Comparison of ENCODE assay signal across 14 mouse cellular contexts in the genomic region with DNA sequence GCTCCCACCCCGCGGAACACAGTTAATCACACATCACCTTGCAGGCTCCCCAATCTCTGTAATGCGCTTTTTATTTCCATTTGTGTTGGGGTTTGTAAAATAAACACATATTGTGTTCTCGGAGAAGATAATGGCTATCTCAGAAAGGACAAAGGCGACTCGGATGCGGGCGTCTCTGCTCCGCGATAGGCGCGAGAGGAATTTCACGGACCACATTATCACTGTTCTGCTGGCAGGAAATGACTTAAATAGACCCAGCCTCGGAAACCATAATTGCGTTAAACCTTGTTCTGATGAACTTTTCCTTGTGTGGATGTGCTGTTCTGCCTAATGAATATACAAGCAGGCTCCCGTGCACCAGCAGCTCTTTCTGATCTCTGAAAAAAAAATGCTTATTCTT.
DNase-seq lines count a peak whose midpoint lies in the region; ATAC-seq and TF ChIP-seq lines count a peak whose summit lies in the region.
"Had no signal": no experiment of that assay in that cellular context is flagged by ENCODE, and none has a peak within 500 bp of the region (broad histone marks: within the 10 kb centered on the region; RNA-seq: fewer than 3 reads in every experiment).

No protein-coding gene starts in this region.

- no peak overlapping the region for H3K9ac ChIP-seq in forebrain, embryonic 13.5 days
- no peak overlapping the region for H3K9ac ChIP-seq in forebrain, embryonic 11.5 days (ENCODE audit: low read length)
- no peak overlapping the region for H3K9ac ChIP-seq in hindbrain, embryonic 13.5 days
- H3K9ac ChIP-seq in hindbrain, embryonic 11.5 days (ENCODE audit: low read depth, low read length) = no peak overlapping the region
- H3K9ac ChIP-seq in hindbrain, embryonic 16.5 days (ENCODE audit: low read depth, low read length) = no peak overlapping the region
- H3K9ac ChIP-seq in neural tube, embryonic 15.5 days (replicated peaks) = no peak overlapping the region
- no peak overlapping the region for H3K9ac ChIP-seq in stomach, postnatal 0 days (ENCODE audit: low read length)
- H3K9ac ChIP-seq: limb, embryonic 13.5 days had no signal

- 0 out of 2 replicates have a peak overlapping the region, but pooled peaks have one; percentile 44 for H3K27ac ChIP-seq in forebrain, embryonic 13.5 days
- H3K27ac ChIP-seq in forebrain, embryonic 11.5 days (ENCODE audit: low read depth, low read length) = no peak overlapping the region
- H3K27ac ChIP-seq in hindbrain, embryonic 13.5 days = peak overlapping the region; percentile 58
- no peak overlapping the region for H3K27ac ChIP-seq in hindbrain, embryonic 11.5 days (ENCODE audit: low read depth, low read length)
- no peak overlapping the region for H3K27ac ChIP-seq in hindbrain, embryonic 16.5 days (ENCODE audit: low read depth, low read length)
- H3K27ac ChIP-seq in neural tube, embryonic 15.5 days (replicated peaks) = no peak overlapping the region
- H3K27ac ChIP-seq in stomach, postnatal 0 days (replicated peaks) = no peak overlapping the region
- H3K27ac ChIP-seq: limb, embryonic 13.5 days had no signal

- TF ChIP-seq EP300 in stomach, postnatal 0 days (optimal IDR thresholded peaks at IDR 0.05) = no peak

- DNase-seq in forebrain, embryonic 11.5 days (ENCODE audit: low spot score) = no peak
- DNase-seq in hindbrain, embryonic 11.5 days (ENCODE audit: low spot score) = no peak
- DNase-seq in adrenal gland, adult (ENCODE audit: inconsistent age in 2 of 2, low spot score in 1 of 2) = no peak
- no peak for DNase-seq in stomach, postnatal 0 days (ENCODE audit: low spot score)
- DNase-seq: gastrocnemius, postnatal 10 days; kidney, adult 8-10 months; kidney, postnatal 36 days; lung, postnatal 10 days had no signal

- peak overlapping the region; percentile 5; the same call in 1 of the 2 replicates for H3K4me2 ChIP-seq in forebrain, embryonic 13.5 days
- no peak overlapping the region for H3K4me2 ChIP-seq in forebrain, embryonic 11.5 days (ENCODE audit: low read depth, low read length, severe bottlenecking)
- peak overlapping the region; percentile 15; the same call in 1 of the 2 replicates for H3K4me2 ChIP-seq in hindbrain, embryonic 13.5 days
- no peak overlapping the region for H3K4me2 ChIP-seq in hindbrain, embryonic 11.5 days (replicated peaks; ENCODE audit: low read depth, low read length)
- H3K4me2 ChIP-seq in hindbrain, embryonic 16.5 days (ENCODE audit: low read length) = 0 out of 2 replicates have a peak overlapping the region, but pooled peaks have one; percentile 16
- H3K4me2 ChIP-seq in neural tube, embryonic 15.5 days = peak overlapping the region; percentile 28
- no peak overlapping the region for H3K4me2 ChIP-seq in stomach, postnatal 0 days (replicated peaks; ENCODE audit: low read depth)
- H3K4me2 ChIP-seq: limb, embryonic 13.5 days had no signal

- ATAC-seq in forebrain, embryonic 13.5 days = no peak
- ATAC-seq in forebrain, embryonic 11.5 days (replicated peaks; ENCODE audit: low FRiP score) = no peak
- no peak for ATAC-seq in hindbrain, embryonic 13.5 days (ENCODE audit: low FRiP score)
- no peak for ATAC-seq in hindbrain, embryonic 11.5 days (ENCODE audit: low FRiP score)
- ATAC-seq in hindbrain, embryonic 16.5 days = no peak
- ATAC-seq in neural tube, embryonic 15.5 days (ENCODE audit: low FRiP score) = no peak
- no peak for ATAC-seq in stomach, postnatal 0 days (ENCODE audit: low FRiP score, low TSS enrichment)
- ATAC-seq: inflammation-experienced regulatory T-cells, adult 6 months had no signal

- no peak overlapping the region for H3K4me3 ChIP-seq in forebrain, embryonic 13.5 days
- no peak overlapping the region for H3K4me3 ChIP-seq in forebrain, embryonic 11.5 days (ENCODE audit: low read depth, low read length)
- no peak overlapping the region for H3K4me3 ChIP-seq in hindbrain, embryonic 13.5 days
- no peak overlapping the region for H3K4me3 ChIP-seq in hindbrain, embryonic 11.5 days (ENCODE audit: low read depth, low read length)
- H3K4me3 ChIP-seq in hindbrain, embryonic 16.5 days (ENCODE audit: low read length) = no peak overlapping the region
- H3K4me3 ChIP-seq in neural tube, embryonic 15.5 days (replicated peaks) = no peak overlapping the region
- no peak overlapping the region for H3K4me3 ChIP-seq in stomach, postnatal 0 days (ENCODE audit: low read depth, low read length)
- H3K4me3 ChIP-seq: limb, embryonic 13.5 days had no signal

- 59% methylated on average over 16 of the region's 16 CpGs for WGBS in forebrain, embryonic 13.5 days
- WGBS in forebrain, embryonic 11.5 days = 79% methylated on average over 16 of the region's 16 CpGs
- 62% methylated on average over 16 of the region's 16 CpGs for WGBS in hindbrain, embryonic 13.5 days
- WGBS in hindbrain, embryonic 11.5 days = 68% methylated on average over 16 of the region's 16 CpGs
- 48% methylated on average over 16 of the region's 16 CpGs for WGBS in hindbrain, embryonic 16.5 days
- 36% methylated on average over 16 of the region's 16 CpGs for WGBS in neural tube, embryonic 15.5 days
- 71% methylated on average over 16 of the region's 16 CpGs for WGBS in stomach, postnatal 0 days

- no peaks in the 10 kb centered on the region for H3K36me3 ChIP-seq in forebrain, embryonic 13.5 days (ENCODE audit: poor library complexity, severe bottlenecking)
- no peaks in the 10 kb centered on the region for H3K36me3 ChIP-seq in forebrain, embryonic 11.5 days (ENCODE audit: control insufficient read depth, insufficient read depth, low read length)
- no peaks in the 10 kb centered on the region for H3K36me3 ChIP-seq in hindbrain, embryonic 13.5 days
- no peaks in the 10 kb centered on the region for H3K36me3 ChIP-seq in hindbrain, embryonic 11.5 days (ENCODE audit: control insufficient read depth, insufficient read depth, low read length)
- no peaks in the 10 kb centered on the region for H3K36me3 ChIP-seq in hindbrain, embryonic 16.5 days (ENCODE audit: control insufficient read depth, insufficient read depth, low read length)
- no peaks in the 10 kb centered on the region for H3K36me3 ChIP-seq in neural tube, embryonic 15.5 days
- H3K36me3 ChIP-seq in stomach, postnatal 0 days (ENCODE audit: control insufficient read depth, insufficient read depth, low read length) = no peaks in the 10 kb centered on the region
- H3K36me3 ChIP-seq: limb, embryonic 13.5 days had no signal

- peaks cover 69% of the 10 kb centered on the region for H3K4me1 ChIP-seq in forebrain, embryonic 13.5 days
- peaks cover 18% of the 10 kb centered on the region; the same call in 1 of the 2 replicates for H3K4me1 ChIP-seq in forebrain, embryonic 11.5 days (replicated peaks; ENCODE audit: control insufficient read depth, insufficient read depth, low read length)
- peaks cover 35% of the 10 kb centered on the region for H3K4me1 ChIP-seq in hindbrain, embryonic 13.5 days (replicated peaks)
- no peaks in the 10 kb centered on the region for H3K4me1 ChIP-seq in hindbrain, embryonic 11.5 days (replicated peaks; ENCODE audit: control insufficient read depth, insufficient read depth, low read length)
- H3K4me1 ChIP-seq in hindbrain, embryonic 16.5 days (ENCODE audit: control insufficient read depth, insufficient read depth, low read depth, low read length) = peaks cover 7% of the 10 kb centered on the region
- H3K4me1 ChIP-seq in neural tube, embryonic 15.5 days = peaks cover 13% of the 10 kb centered on the region
- no peaks in the 10 kb centered on the region for H3K4me1 ChIP-seq in stomach, postnatal 0 days (replicated peaks; ENCODE audit: control insufficient read depth, insufficient read depth)
- H3K4me1 ChIP-seq: limb, embryonic 13.5 days had no signal

- no peaks in the 10 kb centered on the region for H3K9me3 ChIP-seq in forebrain, embryonic 13.5 days (replicated peaks)
- H3K9me3 ChIP-seq in forebrain, embryonic 11.5 days (ENCODE audit: control insufficient read depth, low read length) = no peaks in the 10 kb centered on the region
- H3K9me3 ChIP-seq in hindbrain, embryonic 13.5 days = no peaks in the 10 kb centered on the region
- H3K9me3 ChIP-seq in hindbrain, embryonic 11.5 days (ENCODE audit: control insufficient read depth, low read length) = no peaks in the 10 kb centered on the region
- H3K9me3 ChIP-seq in hindbrain, embryonic 16.5 days (ENCODE audit: control insufficient read depth, low read length) = no peaks in the 10 kb centered on the region
- H3K9me3 ChIP-seq in neural tube, embryonic 15.5 days (replicated peaks) = no peaks in the 10 kb centered on the region
- H3K9me3 ChIP-seq in stomach, postnatal 0 days (ENCODE audit: control insufficient read depth, low read length) = no peaks in the 10 kb centered on the region
- H3K9me3 ChIP-seq: limb, embryonic 13.5 days had no signal

- no peak for TF ChIP-seq CTCF in stomach, postnatal 0 days (IDR thresholded peaks at IDR 0.05; ENCODE audit: low read depth)

- no peaks in the 10 kb centered on the region for H3K27me3 ChIP-seq in forebrain, embryonic 13.5 days
- no peaks in the 10 kb centered on the region for H3K27me3 ChIP-seq in forebrain, embryonic 11.5 days (ENCODE audit: control insufficient read depth, insufficient read depth, low read length)
- 0 out of 2 replicates have a peak, but pooled peaks cover 5% of the 10 kb centered on the region for H3K27me3 ChIP-seq in hindbrain, embryonic 13.5 days
- H3K27me3 ChIP-seq in hindbrain, embryonic 11.5 days (ENCODE audit: control insufficient read depth, insufficient read depth, low read length) = no peaks in the 10 kb centered on the region
- H3K27me3 ChIP-seq in hindbrain, embryonic 16.5 days (replicated peaks; ENCODE audit: control insufficient read depth, insufficient read depth, low read length) = no peaks in the 10 kb centered on the region
- no peaks in the 10 kb centered on the region for H3K27me3 ChIP-seq in neural tube, embryonic 15.5 days (replicated peaks)
- H3K27me3 ChIP-seq in stomach, postnatal 0 days (ENCODE audit: control insufficient read depth, insufficient read depth, low read length) = no peaks in the 10 kb centered on the region
- H3K27me3 ChIP-seq: limb, embryonic 13.5 days had no signal

Comparison
In these comparisons a context has a peak if more than half of its experiments do, and no peak if none do; other contexts are left out.
1. H3K27ac ChIP-seq: peak in forebrain, embryonic 13.5 days (single experiment) and hindbrain, embryonic 13.5 days (single experiment); none in forebrain, embryonic 11.5 days (single experiment), hindbrain, embryonic 11.5 days (single experiment), hindbrain, embryonic 16.5 days (single experiment), neural tube, embryonic 15.5 days (single experiment) and stomach, postnatal 0 days (single experiment).
2. H3K4me2 ChIP-seq: peak in forebrain, embryonic 13.5 days (single experiment), hindbrain, embryonic 13.5 days (single experiment), hindbrain, embryonic 16.5 days (single experiment) and neural tube, embryonic 15.5 days (single experiment); none in forebrain, embryonic 11.5 days (single experiment), hindbrain, embryonic 11.5 days (single experiment) and stomach, postnatal 0 days (single experiment).